Mouse (Mus musculus) urinary bladder, postnatal 25 days (tissue): ENCODE results near the gene Aplnr.

Experiments
- DNase-seq: peaks from one replicate; pipeline ENCODE4 v3.0.0; 2022; ENCODE audit warnings: low spot score

Aplnr gene

GRCm38 (mm10) chr2:85187582-85188151 lies 51.6 kb downstream of the Aplnr start:
- no peak for DNase-seq
